Mouse (Mus musculus): ENCODE results near the gene Spcs3.
A peak's percentile ranks its signal among the peaks of the same experiment; 100 is the strongest.

Gene Spcs3

GRCm38 (mm10) chr8:54507428-54508095, 22.2 kb downstream of the Spcs3 start:
- DNase-seq = peak; percentile 78

- no peak for DNase-seq
Observed at GRCm38 (mm10) chr8:54505060-54505459, 24.7 kb downstream of the Spcs3 start.

DNA sequence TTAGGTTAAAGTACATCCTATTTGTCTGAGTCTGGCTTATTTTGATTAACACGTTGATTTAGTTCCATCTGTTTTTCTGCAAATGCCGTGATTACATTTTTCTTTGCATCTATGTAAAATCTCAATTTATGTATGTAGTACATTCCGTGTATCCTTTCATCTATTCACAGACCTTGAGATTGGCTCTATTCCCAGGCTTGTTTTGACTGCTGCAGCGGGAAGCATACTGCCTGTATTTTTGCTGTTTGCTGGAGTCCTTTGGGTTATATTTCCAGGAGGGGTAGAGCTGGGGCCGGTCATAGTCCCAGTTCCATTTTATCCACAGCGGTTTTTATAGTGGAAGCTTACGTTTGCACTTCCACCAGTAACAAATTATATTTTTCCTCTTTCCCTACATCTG, 26.7 kb downstream of the Spcs3 start:
- DNase-seq = no peak

GRCm38 (mm10) chr8:54493915-54494314, 35.9 kb downstream of the Spcs3 start:
- DNase-seq = no peak

GRCm38 (mm10) chr8:54493110-54493509, 36.7 kb downstream of the Spcs3 start:
- peak; percentile 57 for DNase-seq

GRCm38 (mm10) chr8:54491934-54492333, 37.9 kb downstream of the Spcs3 start:
- no peak for DNase-seq

GRCm38 (mm10) chr8:54491057-54491690, 38.6 kb downstream of the Spcs3 start:
- peak; percentile 62 for DNase-seq

- no peak for DNase-seq
Observed at GRCm38 (mm10) chr8:54488437-54488836, 41.4 kb downstream of the Spcs3 start.

DNA sequence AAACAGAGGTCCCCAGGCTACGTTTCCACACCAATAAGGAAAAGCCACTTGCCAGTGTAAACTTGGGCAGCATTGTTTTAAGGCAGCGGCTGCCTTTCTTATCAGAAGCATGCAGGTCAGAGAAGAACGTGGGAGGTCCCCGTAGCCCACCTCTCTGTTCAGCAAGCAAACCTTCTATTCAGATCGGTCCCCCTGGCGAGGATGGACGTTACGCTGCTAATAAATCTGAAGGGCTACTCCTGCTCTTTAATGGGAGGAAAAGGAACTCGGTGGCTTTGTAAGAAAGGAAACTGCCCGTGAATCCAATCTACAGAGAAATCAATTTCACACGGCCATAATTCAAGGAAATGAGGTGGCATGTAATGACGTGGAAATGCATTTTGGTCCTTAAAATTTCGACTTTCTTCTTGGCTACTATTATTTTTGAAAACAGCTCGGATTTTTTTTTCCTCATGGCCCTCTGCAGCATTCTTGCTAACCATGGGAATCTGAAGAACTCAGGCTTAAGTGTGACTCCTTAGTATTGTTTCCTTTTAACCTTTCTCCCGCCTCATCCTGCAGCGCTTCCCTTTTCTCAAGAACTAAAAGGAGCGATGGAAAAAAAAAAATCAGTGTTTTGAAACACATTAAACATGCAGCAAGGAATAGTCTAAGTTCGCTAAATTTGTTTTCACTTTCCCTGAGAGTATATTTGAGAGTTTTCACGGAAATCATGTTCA, 43.1 kb downstream of the Spcs3 start:
- no peak for DNase-seq

Data from right cerebral cortex, postnatal 4 days (tissue).